Mouse (Mus musculus) left cerebral cortex, adult 18-20 months (tissue): Measurements from ENCODE around the gene Gm29735. TPM values are rescaled to one million over a fixed set of nuclear protein-coding genes. Genes with fewer than 3 reads are reported as not detected.
A peak's percentile ranks its signal among the peaks of the same experiment; 100 is the strongest.
"Not testable (repeated sequence)": the region's sequence is repeated elsewhere in the genome, so short reads cannot be mapped to it uniquely, and the experiment has no call there.

Experiments
- DNase-seq, 2 experiments: peaks; one replicate each; pipeline ENCODE4 v3.0.0; 2021 to 2022; ENCODE audit warnings: low spot score in 2 of 2, mixed read lengths in 1 of 2
- total RNA-seq, 2 experiments: library from RNA; stranded (reverse); gene quantifications; 2 replicates each; pipeline ENCODE4 v1.2.3; 2021

Gm29735 gene
- total RNA-seq, 2 experiments from 2014 or later = not detected

DNA sequence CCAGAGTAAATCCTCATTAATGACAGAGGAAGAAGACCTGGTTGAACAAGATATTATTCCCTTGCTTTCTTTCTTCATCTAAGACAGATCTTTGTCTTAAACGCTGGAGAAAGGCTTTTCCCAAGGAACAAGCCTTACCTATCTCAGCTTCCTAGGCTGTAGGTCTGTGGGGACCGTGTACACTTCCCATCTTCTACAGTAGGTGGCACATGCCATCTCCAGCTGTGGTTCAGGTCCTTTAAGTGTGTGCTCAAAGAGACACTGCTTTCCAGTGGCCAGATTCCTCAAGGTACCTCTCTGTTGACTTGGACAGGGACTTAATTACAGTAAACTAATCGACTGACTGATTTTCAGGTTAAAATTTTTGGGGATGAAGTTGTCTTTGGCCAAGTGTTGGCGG lies 28.1 kb downstream of the Gm29735 start:
- no peak for DNase-seq

DNA sequence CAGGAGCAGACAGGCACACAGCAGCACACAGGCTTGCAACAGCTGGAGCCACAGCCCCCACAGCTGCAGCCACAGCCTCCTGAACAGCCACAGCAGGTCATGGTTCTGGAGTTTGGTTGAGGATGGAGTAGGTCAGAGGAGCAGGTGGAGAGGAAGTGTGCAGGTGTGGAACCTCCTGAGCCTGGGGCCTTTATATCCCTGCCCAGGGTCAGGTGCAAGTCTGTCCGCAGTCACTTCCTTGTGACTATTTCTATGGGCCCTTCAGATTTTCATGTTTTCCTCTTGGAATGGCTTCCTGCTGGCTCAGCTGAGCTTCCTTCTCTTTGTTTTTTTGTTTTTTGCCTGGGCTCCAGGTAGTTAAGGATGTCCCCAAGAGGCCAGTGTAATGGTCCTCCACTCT lies 36.3 kb downstream of the Gm29735 start, which contains the start of gene Gm45618:
Gm45618 (minus strand) TSS at position 101 of the 400 bp plus-strand sequence.
- DNase-seq = not testable (repeated sequence)

DNA sequence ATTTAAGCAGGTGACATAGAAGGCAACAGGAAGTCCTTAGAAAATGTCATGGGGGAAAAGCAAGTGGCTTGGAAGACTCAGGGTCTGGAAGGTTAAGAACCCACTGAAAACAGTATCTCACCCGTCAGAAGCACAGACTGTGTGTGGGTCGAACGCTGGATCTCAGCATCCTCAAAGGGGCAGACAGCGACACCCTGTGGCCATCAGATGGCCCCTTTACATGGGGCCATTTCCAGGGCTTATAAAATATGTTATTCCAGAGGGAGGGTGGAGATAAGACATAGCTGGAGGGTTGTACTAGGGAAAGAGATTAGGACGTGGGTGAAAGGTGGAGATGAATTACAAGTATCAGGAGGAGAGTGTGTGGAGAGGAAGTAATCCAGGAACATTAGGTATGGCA lies 37.3 kb downstream of the Gm29735 start:
- DNase-seq = peak; percentile 13 to 27

Other genes with a start within 250 kb of the Gm29735 start
- gene Tollip, start 238.6 kb downstream of the Gm29735 start, total RNA-seq = 100 to 1,000 TPM; 114 to 115 TPM
- gene Brsk2, start 207.4 kb downstream of the Gm29735 start, total RNA-seq = 100 to 1,000 TPM; 208 to 219 TPM
- gene Mob2, start 96.0 kb downstream of the Gm29735 start, total RNA-seq = 10 to 100 TPM; 37.7 to 39.1 TPM
- gene Dusp8, start 61.3 kb downstream of the Gm29735 start, total RNA-seq = 100 to 1,000 TPM; 150 to 154 TPM
- not detected for gene Gm45618, start 36.4 kb downstream of the Gm29735 start, total RNA-seq
- gene Gm39115, start 21.1 kb downstream of the Gm29735 start, total RNA-seq = not detected
- not detected for gene Gm45337, start 12.5 kb downstream of the Gm29735 start, total RNA-seq
- gene Gm4553, start 8.6 kb upstream of the Gm29735 start, total RNA-seq = not detected
- gene Krtap5-2, start 18.9 kb upstream of the Gm29735 start, total RNA-seq = not detected
- gene Gm10153, start 33.3 kb upstream of the Gm29735 start, total RNA-seq = not detected
- gene Krtap5-3, start 44.3 kb upstream of the Gm29735 start, total RNA-seq = not detected
- not detected for gene Gm7579, start 54.7 kb upstream of the Gm29735 start, total RNA-seq
- not detected for gene Krtap5-5, start 72.9 kb upstream of the Gm29735 start, total RNA-seq
- gene Gm40460, start 84.0 kb upstream of the Gm29735 start, total RNA-seq = not detected
- gene Gm2431, start 101.2 kb upstream of the Gm29735 start, total RNA-seq = not detected
- gene Gm4559, start 117.2 kb upstream of the Gm29735 start, total RNA-seq = not detected
- gene Krtap5-1, start 140.0 kb upstream of the Gm29735 start, total RNA-seq = not detected
- gene Krtap5-4, start 146.4 kb upstream of the Gm29735 start, total RNA-seq = not detected
- 10 to 100 TPM; 35.2 to 38.2 TPM for gene Ifitm10, start 216.6 kb upstream of the Gm29735 start, total RNA-seq
- 1 to 10 TPM in 1 of 2 experiments, not detected in 1; 6.0 TPM for gene Gm49369, start 225.6 kb upstream of the Gm29735 start, total RNA-seq
- gene Ctsd, start 230.9 kb upstream of the Gm29735 start, total RNA-seq = 100 to 1,000 TPM; 307 to 342 TPM